Mouse (Mus musculus) limb, embryonic 10.5 days (tissue): ENCODE measurements around the gene Chek2. TPM values are rescaled to one million over a fixed set of nuclear protein-coding genes. Genes with fewer than 3 reads are reported as not detected.
A peak's percentile ranks its signal among the peaks of the same experiment; 100 is the strongest.

ENCODE experiments used
- DNase-seq: peaks from one replicate; pipeline ENCODE4 v3.0.0-alpha.2; 2017; ENCODE audit warnings: low spot score
- H3K27ac ChIP-seq: fragments of 300-500 bp; sonication (generic); 2 replicates; pipeline ENCODE4 v1.5.1; 2016; ENCODE audit warnings: mild to moderate bottlenecking
- H3K27me3 ChIP-seq: fragments of 300-500 bp; sonication (generic); 2 replicates; pipeline ENCODE4 v1.6.1; 2016; ENCODE audit warnings: low read depth, mild to moderate bottlenecking; ENCODE audit not compliant: poor library complexity, severe bottlenecking
- H3K36me3 ChIP-seq: fragments of 300-500 bp; sonication (generic); 2 replicates; pipeline ENCODE4 v1.6.1; 2016; ENCODE audit warnings: mild to moderate bottlenecking, moderate library complexity
- H3K4me1 ChIP-seq: fragments of 300-500 bp; sonication (generic); 2 replicates; pipeline ENCODE4 v1.6.1; 2016
- H3K4me3 ChIP-seq: fragments of 300-500 bp; sonication (generic); 2 replicates; pipeline ENCODE4 v1.5.1; 2016; ENCODE audit warnings: mild to moderate bottlenecking, moderate library complexity
- H3K9me3 ChIP-seq: fragments of 300-500 bp; sonication (generic); replicated peaks from 2 replicates; pipeline ENCODE4 v1.6.1; 2016; ENCODE audit warnings: mild to moderate bottlenecking
- WGBS: fragments of 180-500 bp; shearing (Covaris S2); methylation state at CpG from one replicate; pipeline ENCODE4 v1.1.7; 2016; 5-methylcytosine and 5-hydroxymethylcytosine counted together
- polyA plus RNA-seq: library from polyadenylated mRNA; unstranded; fragments of >200 nt; fragmentation: Nextera tagmentation; extraction: Ambion mirVana; gene quantifications from 2 replicates; pipeline ENCODE4 v1.2.1, GENCODE M21; 2016

Chek2 gene
- polyA plus RNA-seq: 40.8 and 45.1 TPM in 2 replicates

DNA sequence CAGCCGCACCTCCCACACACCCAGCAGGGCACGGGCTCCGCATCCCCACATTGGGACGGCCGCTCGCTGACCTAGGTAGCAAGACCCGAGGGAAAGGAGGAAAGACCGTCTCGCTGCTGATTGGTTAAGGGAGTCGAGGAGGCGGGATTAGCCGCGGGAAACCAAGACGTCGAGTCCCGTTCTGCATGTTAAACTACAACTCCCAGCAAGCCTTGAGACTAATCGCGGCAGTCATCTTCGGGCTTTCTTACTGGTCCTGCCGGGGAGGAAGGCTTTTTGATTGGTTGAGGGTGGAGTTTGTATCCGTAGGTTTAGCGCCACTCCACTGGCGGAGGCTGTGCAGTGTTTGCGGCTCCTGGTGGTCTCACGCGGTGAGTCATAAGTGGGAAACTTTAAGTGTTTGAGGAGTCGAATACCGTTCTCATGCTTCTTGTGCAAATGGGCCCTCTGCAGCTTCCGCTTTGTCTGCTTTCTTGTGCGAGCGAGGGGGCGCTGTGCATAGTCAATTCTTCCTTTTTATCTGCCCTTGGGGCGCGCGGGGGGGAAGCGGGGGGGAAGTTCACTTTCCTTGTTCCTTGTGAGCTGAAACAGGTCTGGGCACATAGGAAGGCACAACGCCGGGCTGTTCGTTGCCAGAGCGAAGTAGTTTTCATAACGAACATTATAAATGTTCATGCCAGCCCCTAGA is at the start of gene Chek2, which contains the start of gene Hscb:
Chek2 (plus strand) TSS at position 302 of the 688 bp plus-strand sequence.
Hscb (minus strand) TSS at position 100 of the 688 bp plus-strand sequence.
- H3K4me3 ChIP-seq: peak within 1 kb of the TSS; percentile 73

DNA sequence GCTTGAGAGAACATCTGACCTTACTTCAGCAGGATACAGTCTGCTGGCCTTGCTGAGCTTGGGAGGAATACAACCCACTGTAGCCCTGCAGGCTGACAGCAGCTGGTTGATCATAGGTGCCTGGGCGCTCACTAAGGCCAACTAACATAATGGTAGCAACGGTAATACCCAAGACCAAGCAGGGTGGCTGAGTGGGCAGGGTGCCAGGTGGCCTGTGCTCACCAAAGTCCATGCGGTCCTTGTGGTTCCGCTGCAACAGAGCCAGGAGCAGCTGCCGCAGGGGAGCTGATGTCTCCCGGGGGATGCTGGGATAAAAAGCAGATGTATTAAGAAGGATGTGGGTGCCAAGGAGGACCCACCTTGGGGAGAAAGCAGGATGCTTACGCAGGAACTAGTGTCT is 45.4 kb upstream of the Chek2 start:
- no peaks in the 10 kb centered on the region for H3K9me3 ChIP-seq
- DNase-seq: no peak
- no peak overlapping the region for H3K4me3 ChIP-seq
- H3K4me1 ChIP-seq: no peaks in the 10 kb centered on the region
- H3K27ac ChIP-seq: no peak overlapping the region
- WGBS: 94% methylated on average over 7 of the region's 7 CpGs
- peaks cover 100% of the 10 kb centered on the region for H3K36me3 ChIP-seq
- H3K27me3 ChIP-seq: no peaks in the 10 kb centered on the region

More for the DNA sequence above, at the start of gene Chek2, which contains the start of gene Hscb:
- H3K27me3 ChIP-seq: no peaks in the 10 kb centered on the region
- peaks cover 42% of the 10 kb centered on the region for H3K36me3 ChIP-seq
- H3K4me1 ChIP-seq: peaks cover 22% of the 10 kb centered on the region
- no peaks in the 10 kb centered on the region for H3K9me3 ChIP-seq
- peak; percentile 92 for DNase-seq
- under 1% methylated on average over 41 of the region's 41 CpGs for WGBS
- peak within 1 kb of the TSS; percentile 89 for H3K27ac ChIP-seq

DNA sequence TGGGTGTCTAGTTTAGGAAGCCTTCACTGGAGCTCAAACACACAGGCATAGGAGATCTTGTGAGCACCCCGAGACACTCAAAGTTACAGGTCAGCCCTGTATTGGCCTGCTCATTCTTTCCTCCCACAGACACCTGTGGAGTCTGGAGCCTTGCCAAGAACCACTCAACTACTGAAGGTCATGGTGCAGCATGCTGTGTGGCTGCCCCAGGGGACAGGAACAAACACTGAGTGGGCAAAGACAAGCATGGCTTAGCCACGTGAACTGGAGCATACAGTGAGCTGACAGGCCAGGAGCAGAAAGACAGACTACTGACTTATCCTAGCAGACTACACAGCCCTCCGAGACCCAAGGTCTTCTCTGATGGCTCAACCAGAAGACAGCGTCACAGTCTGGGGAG is 42.1 kb upstream of the Chek2 start:
- DNase-seq: no peak
- H3K36me3 ChIP-seq: peaks cover 100% of the 10 kb centered on the region
- no peak overlapping the region for H3K27ac ChIP-seq
- H3K4me3 ChIP-seq: no peak overlapping the region
- no peaks in the 10 kb centered on the region for H3K4me1 ChIP-seq
- no peaks in the 10 kb centered on the region for H3K27me3 ChIP-seq
- WGBS: 97% methylated on average over 4 of the region's 4 CpGs
- no peaks in the 10 kb centered on the region for H3K9me3 ChIP-seq

DNA sequence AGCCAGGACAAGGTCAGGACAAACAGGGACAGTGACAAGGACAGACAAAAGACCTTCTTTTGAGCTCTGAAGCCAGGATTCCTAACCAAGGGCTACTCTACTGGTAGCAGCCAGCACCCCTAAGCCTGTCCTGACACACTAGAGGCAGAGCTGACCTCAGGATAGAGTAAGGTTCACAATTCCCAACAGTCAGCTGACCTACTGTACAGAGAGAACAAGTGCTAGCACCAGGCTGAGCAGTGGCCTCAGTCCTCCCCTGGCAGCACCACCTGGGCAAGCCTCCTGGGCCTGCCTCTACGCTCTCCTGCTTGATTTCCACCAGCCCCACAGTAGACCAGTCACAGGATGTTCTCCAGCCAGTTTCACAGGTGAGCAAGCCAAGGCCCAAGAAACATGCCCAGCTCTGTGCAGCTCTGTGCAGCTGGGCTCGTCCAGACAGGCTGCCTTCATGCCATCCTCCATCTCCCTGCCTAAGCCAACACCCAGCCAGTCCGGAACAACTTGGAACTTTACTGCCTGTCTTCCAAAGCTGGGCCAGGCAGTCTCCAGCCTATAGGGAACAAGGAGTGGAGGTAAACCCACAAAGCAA is 38.6 kb upstream of the Chek2 start:
- H3K9me3 ChIP-seq: no peaks in the 10 kb centered on the region
- H3K4me3 ChIP-seq: no peak overlapping the region
- H3K27ac ChIP-seq: no peak overlapping the region
- H3K36me3 ChIP-seq: peaks cover 99% of the 10 kb centered on the region
- no peak for DNase-seq
- peaks cover 5% of the 10 kb centered on the region; the same call in 1 of the 2 replicates for H3K4me1 ChIP-seq
- H3K27me3 ChIP-seq: no peaks in the 10 kb centered on the region
- 92% methylated on average over 3 of the region's 3 CpGs for WGBS

DNA sequence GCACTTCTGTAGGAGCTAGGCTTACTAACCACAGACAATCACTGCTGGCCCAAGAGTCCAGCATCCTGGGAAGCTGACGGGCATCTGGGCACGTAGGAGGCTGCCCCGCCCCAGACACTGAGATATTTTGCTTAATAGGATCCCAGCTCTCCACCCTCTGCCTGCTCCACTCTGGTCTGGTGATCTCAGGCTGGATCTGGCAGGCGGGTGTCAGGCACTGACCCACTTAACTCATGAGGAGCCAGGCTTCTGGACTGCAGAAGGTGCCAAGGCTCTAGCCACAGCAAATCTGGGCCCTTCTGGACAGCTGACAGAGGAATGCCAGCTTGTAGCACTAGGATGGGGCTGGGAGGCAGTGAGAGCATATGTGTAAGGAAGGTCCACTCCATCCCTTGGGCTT is 37.6 kb upstream of the Chek2 start:
- peaks cover 14% of the 10 kb centered on the region for H3K4me1 ChIP-seq
- no peak overlapping the region for H3K27ac ChIP-seq
- whole genome bisulfite sequencing: 88% methylated on average over 4 of the region's 4 CpGs

DNA sequence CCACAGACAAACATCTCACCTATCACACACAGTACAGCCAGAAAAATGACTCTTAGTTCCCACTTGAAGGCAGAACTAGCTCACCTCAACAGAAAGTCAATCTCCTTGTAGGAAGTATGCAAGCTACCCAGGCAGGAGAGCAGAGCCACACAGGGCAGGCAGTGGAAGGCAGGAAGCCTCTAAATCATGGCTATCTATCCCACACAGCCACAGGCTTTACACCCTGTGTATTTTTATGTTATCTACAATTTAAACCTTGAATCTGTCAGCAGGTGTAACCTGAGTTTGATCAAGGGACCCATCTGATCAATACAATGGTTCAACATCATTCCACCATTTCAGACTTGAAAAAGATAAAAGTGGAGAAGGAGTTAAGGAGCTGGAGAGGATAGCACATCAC is 37.0 kb upstream of the Chek2 start:
- Histone ChIP-seq H3K9me3 (no peaks in the 10 kb centered on the region), H3K36me3 (peaks cover 99% of the 10 kb centered on the region), H3K4me1 (peaks cover 20% of the 10 kb centered on the region), H3K27me3 (no peaks in the 10 kb centered on the region), H3K4me3 (no peak overlapping the region), H3K27ac (no peak overlapping the region)
- DNase-seq: no peak

More for the DNA sequence above, 37.6 kb upstream of the Chek2 start:
- no peak for DNase-seq
- no peaks in the 10 kb centered on the region for H3K27me3 ChIP-seq
- H3K9me3 ChIP-seq: no peaks in the 10 kb centered on the region
- no peak overlapping the region for H3K4me3 ChIP-seq
- H3K36me3 ChIP-seq: peaks cover 99% of the 10 kb centered on the region

DNA sequence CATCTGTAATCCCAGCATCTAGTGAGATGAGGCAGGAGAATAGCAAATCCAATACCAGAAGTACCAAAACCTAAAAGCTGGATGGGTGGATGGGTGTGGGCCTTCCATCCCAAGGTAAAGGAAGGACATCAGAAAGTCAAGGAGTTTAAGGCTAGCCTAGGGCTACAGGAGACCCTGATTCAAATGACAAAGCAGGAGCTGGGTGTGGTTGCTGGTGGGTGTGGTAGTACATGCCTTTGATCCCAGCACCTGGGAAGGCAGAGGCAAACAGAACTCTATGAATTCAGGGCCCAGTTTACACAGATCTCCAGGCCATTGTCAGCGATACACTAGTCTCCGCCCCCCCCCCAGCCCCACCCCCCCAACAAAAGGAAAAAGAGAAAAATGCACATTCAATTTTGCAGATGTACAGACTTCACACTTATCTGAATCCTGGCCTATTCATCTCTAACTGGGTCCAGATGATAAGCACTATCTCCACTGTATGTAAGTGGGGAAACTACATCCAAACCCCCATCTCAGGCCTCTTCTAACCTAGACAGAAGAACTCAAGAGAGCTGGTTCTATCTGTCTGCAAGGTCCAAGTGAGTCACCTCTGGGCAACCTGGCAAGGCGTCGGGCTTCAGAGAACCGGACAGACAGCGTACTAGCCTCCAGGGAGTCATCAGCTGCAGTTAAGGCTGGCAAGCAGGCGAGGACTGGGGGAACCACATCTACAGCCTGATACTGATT is 35.6 kb upstream of the Chek2 start:
- WGBS: 92% methylated on average over 7 of the region's 7 CpGs
- Histone ChIP-seq H3K9me3 (no peaks in the 10 kb centered on the region), H3K27me3 (no peaks in the 10 kb centered on the region), H3K36me3 (peaks cover 87% of the 10 kb centered on the region), H3K4me1 (peaks cover 34% of the 10 kb centered on the region), H3K4me3 (no peak overlapping the region), H3K27ac (no peak overlapping the region)
- no peak for DNase-seq

DNA sequence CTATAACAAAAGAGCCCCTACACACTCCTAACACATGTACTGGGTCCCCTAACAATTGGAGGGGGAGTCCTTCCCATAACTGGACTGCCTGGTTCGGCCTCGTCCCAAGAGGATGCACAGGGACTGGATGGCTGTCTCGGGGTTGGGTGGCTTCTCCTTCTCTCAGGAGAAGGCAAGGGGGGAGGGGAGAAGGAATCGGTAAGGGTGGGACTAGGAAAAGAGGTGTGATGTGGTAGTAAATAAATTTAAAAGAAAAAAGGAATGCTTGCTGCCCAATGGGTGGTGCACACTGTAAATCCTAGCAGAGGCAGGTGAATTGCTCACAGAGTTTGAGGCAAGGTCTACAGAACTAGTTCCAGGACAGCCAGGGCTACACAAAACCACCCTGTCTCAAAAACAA is 33.6 kb upstream of the Chek2 start:
- DNase-seq: no peak
- Histone ChIP-seq H3K27ac (no peak overlapping the region), H3K27me3 (no peaks in the 10 kb centered on the region), H3K4me3 (no peak overlapping the region), H3K4me1 (peaks cover 35% of the 10 kb centered on the region), H3K36me3 (peaks cover 68% of the 10 kb centered on the region), H3K9me3 (no peaks in the 10 kb centered on the region)
- WGBS: 86% methylated on average over 4 of the region's 4 CpGs

DNA sequence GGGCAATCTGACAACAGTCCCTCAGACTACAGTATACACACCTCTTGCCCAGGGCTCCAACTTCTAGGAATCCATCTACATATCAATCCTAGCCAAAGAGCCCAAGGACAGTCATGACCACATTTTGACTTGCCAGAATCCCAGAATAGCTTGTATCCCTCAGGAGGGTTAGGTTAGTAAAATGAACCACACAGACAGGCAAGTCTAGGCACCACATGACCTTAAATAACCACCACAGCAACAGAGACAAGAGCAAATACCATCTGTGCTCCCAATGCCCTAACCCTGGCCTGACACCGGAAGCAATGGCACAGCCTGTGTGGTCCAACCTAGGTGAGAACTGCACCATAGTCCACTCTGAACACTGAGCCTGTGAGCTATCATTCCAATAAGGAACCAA is 33.1 kb upstream of the Chek2 start:
- DNase-seq: no peak
- peaks cover 35% of the 10 kb centered on the region for H3K4me1 ChIP-seq
- no peaks in the 10 kb centered on the region for H3K9me3 ChIP-seq
- H3K27me3 ChIP-seq: no peaks in the 10 kb centered on the region
- H3K4me3 ChIP-seq: no peak overlapping the region
- WGBS: 94% methylated on average over 1 of the region's 1 CpGs
- H3K36me3 ChIP-seq: peaks cover 63% of the 10 kb centered on the region
- no peak overlapping the region for H3K27ac ChIP-seq

DNA sequence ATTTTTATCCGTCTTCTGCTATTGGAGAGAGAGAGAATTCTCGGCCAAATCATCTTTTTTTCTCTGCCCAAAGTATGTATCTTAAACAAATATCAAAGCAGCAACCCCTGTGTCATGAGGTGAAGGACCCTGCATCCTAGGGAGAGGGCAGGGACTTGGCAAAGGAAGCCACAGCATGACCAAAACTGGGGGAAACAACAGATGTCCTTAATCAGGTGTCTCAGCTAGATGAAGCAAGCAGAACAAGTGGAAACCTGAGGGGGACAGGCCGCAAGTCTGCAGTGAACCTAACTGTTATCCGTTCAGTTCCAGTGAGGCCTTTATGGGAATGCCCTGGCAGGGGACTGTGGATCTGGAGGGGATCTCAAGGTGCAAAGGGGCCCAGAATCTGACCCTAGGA is 32.3 kb upstream of the Chek2 start:
- H3K27ac ChIP-seq: peak overlapping the region; percentile 37; the same call in 1 of the 2 replicates
- no peak for DNase-seq

DNA sequence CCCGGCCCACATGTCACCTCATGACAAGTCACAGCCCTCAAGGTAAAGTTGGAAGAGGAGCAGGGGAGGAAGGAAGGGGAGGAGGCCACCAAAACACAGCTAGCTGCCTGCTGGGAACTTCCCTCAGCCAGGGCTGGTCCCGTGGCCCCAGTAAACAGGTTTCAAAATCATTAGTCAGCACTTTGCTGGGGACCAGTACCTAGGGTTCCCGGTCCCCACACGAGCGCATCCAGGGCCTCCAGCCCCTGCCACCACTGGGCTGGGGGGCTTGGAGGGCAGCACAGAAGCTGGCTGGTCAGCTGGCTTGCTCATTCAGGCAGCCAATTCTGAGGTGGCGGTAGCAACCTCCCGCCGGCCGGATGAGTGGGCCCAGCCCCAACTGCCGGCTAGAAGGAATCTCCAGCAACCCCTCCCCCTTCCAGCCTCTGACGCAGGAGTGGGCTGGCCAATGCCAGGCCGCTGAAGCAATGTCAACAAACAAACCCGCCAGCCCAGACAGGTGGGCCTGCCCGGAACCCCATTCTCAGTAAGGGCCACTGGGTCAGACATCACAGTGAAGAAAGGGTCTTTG is 31.6 kb upstream of the Chek2 start:
- H3K36me3 ChIP-seq: peaks cover 48% of the 10 kb centered on the region
- peak; percentile 84 for DNase-seq
- H3K4me1 ChIP-seq: peaks cover 35% of the 10 kb centered on the region
- no peaks in the 10 kb centered on the region for H3K27me3 ChIP-seq
- 4% methylated on average over 14 of the region's 14 CpGs for WGBS
- peak overlapping the region; percentile 37 for H3K27ac ChIP-seq
- H3K9me3 ChIP-seq: no peaks in the 10 kb centered on the region
- H3K4me3 ChIP-seq: peak overlapping the region; percentile 98

More for the DNA sequence above, 32.3 kb upstream of the Chek2 start:
- WGBS: 87% methylated on average over 4 of the region's 4 CpGs
- H3K27me3 ChIP-seq: no peaks in the 10 kb centered on the region
- H3K4me3 ChIP-seq: peak overlapping the region; percentile 98
- H3K36me3 ChIP-seq: peaks cover 55% of the 10 kb centered on the region
- H3K9me3 ChIP-seq: no peaks in the 10 kb centered on the region
- H3K4me1 ChIP-seq: peaks cover 35% of the 10 kb centered on the region

DNA sequence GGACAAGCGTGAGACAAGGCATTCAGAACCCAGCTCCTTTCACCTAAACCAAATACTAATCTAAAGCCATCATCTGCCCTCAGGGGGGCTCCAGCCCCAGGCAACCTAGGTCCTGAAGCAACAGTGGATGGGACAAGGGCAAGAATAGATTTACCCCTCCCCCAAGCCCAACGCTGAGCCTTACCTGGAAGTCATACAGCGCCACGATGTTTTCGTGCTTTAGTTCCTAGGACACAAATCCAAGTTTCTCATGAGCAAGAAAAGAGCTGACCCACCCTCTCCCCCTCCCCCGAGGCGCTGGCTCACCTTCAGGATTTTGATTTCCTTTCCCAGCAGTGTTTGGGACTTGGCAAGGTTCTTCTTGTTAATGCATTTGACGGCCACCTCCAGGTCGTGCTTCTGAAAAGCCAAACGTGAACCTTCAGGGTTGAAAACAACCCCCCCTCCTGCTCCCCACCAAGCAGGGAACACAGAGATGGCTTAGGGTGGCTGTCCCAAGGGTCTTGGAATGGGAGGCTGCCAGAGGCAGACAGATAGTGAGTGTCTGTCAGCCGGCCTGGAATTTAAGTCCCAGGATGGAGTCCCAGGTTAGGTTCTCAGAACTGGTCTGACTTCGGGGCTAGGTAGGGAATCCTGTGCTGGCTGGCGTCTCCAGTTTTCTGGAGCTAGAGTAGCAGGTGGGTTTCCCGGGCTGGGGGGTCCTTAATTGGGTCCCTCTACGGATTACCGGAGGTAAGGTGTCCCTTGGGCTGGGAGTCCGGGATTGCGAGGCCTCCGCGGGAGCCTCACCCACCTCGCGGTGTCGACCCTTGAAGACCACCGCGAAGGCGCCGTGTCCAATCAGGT is 30.7 kb upstream of the Chek2 start:
- Histone ChIP-seq H3K4me3 (peak overlapping the region; percentile 98), H3K36me3 (peaks cover 40% of the 10 kb centered on the region), H3K27ac (peak overlapping the region; percentile 96), H3K27me3 (no peaks in the 10 kb centered on the region), H3K9me3 (no peaks in the 10 kb centered on the region), H3K4me1 (peaks cover 35% of the 10 kb centered on the region)
- WGBS: 3% methylated on average over 27 of the region's 27 CpGs
- peak; percentile 67 for DNase-seq
